Mouse (Mus musculus) liver, postnatal 0 days (tissue): ENCODE measurements around the gene Cd81. TPM values are rescaled to one million over a fixed set of nuclear protein-coding genes. Genes with fewer than 3 reads are reported as not detected.

Source experiments
- ATAC-seq: fragments of 200-750 bp; cut with Nextera tagmentation; 2 replicates; pipeline ENCODE4 v1.8.0; 2017; ENCODE audit warnings: mild to moderate bottlenecking, moderate library complexity
- DNase-seq: peaks from one replicate; pipeline ENCODE4 v3.0.0-alpha.2; 2016
- H3K27ac ChIP-seq: fragments of 300-500 bp; sonication (generic); 2 replicates; pipeline ENCODE4 v1.5.1; 2014; ENCODE audit warnings: antibody characterized with exemption, moderate library complexity, mild to moderate bottlenecking, low read depth
- H3K27me3 ChIP-seq: fragments of 300-500 bp; sonication (generic); 2 replicates; pipeline ENCODE4 v1.6.1; 2014; ENCODE audit warnings: low read length, control low read depth, mixed read lengths; ENCODE audit not compliant: insufficient read depth
- H3K36me3 ChIP-seq: fragments of 300-500 bp; sonication (generic); replicated peaks from 2 replicates; pipeline ENCODE4 v1.6.1; 2014; ENCODE audit warnings: mild to moderate bottlenecking, control low read depth, low read length, moderate library complexity, mixed read lengths; ENCODE audit not compliant: insufficient read depth
- H3K4me1 ChIP-seq: fragments of 300-500 bp; sonication (generic); 2 replicates; pipeline ENCODE4 v1.6.1; 2014; ENCODE audit warnings: antibody characterized with exemption, mild to moderate bottlenecking, control low read depth; ENCODE audit not compliant: insufficient read depth
- H3K4me2 ChIP-seq: fragments of 300-500 bp; sonication (generic); 2 replicates; pipeline ENCODE4 v1.6.1; 2014; ENCODE audit warnings: low read depth, mild to moderate bottlenecking, low read length, moderate library complexity, mixed read lengths
- H3K4me3 ChIP-seq: fragments of 300-500 bp; sonication (generic); 2 replicates; pipeline ENCODE4 v1.5.1; 2014; ENCODE audit warnings: low read depth, low read length
- H3K9ac ChIP-seq: fragments of 300-500 bp; sonication (generic); replicated peaks from 2 replicates; pipeline ENCODE4 v1.6.1; 2014; ENCODE audit warnings: mild to moderate bottlenecking, moderate library complexity
- H3K9me3 ChIP-seq: fragments of 300-500 bp; sonication (generic); 2 replicates; pipeline ENCODE4 v1.6.1; 2016; ENCODE audit warnings: mild to moderate bottlenecking, control low read depth, low read length, mixed read lengths
- CTCF ChIP-seq: sonication (generic); IDR thresholded peaks from 2 replicates; pipeline ENCODE4 v1.5.1; 2016; ENCODE audit warnings: antibody characterized with exemption, low read depth
- EP300 ChIP-seq: IDR thresholded peaks from 2 replicates; pipeline ENCODE4 v1.6.1; 2016; ENCODE audit warnings: antibody characterized with exemption, low read depth, mild to moderate bottlenecking
- WGBS: fragments of 180-500 bp; shearing (Covaris S2); extraction: QIAGEN DNeasy Blood & Tissue Kit; methylation state at CpG from one replicate; pipeline ENCODE4 v1.1.7; 2014; ENCODE audit not compliant: insufficient replicate concordance; 5-methylcytosine and 5-hydroxymethylcytosine counted together
- polyA plus RNA-seq: library from polyadenylated mRNA; unstranded; fragments of >200 nt; fragmentation: Nextera tagmentation; extraction: Ambion mirVana; gene quantifications from 2 replicates; pipeline ENCODE4 v1.2.1, GENCODE M21; 2015

Gene Cd81
- polyA plus RNA-seq, 1 experiment from 2014 or later, result 231 TPM

DNA sequence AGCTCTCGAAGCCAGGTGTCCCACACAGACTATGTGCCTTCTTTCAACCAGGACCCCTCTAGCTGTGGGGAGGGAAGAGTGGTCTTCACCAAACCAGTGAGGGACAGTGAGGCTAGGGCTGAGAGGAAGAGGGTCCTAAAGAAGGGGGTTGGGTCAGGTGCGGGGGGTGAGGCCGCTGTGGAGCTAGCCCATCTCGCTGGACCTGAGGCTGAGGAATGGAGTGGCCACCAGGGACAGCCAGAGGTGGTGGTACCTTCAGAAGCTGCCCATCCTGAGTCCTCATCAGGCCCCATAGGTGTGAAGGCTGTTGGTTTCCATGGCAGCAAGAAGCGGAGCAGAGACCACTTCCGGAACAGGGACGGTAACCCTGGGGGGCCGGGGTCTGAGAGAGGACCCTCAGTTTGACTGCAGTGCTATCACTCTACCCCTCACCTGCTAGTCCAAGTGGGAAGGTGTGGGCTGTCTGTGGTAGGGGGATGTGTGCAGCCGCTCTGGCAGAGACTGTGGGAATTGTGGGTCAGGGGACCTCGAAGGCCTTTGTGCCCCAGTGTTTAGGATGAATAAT lies 18.0 kb downstream of the Cd81 start:
- H3K4me2 ChIP-seq, result peak overlapping the region; percentile 94
- 88% methylated on average over 10 of the region's 10 CpGs for WGBS
- H3K9ac ChIP-seq, result peak overlapping the region; percentile 91
- H3K36me3 ChIP-seq, result peaks cover 23% of the 10 kb centered on the region
- no peak overlapping the region for H3K27ac ChIP-seq
- no peak for ATAC-seq
- DNase-seq, result no peak
- H3K27me3 ChIP-seq, result no peaks in the 10 kb centered on the region
- peaks cover 17% of the 10 kb centered on the region for H3K4me1 ChIP-seq
- peak overlapping the region; percentile 90 for H3K4me3 ChIP-seq
- no peaks in the 10 kb centered on the region for H3K9me3 ChIP-seq
- TF ChIP-seq CTCF (no peak), EP300 (no peak)

GRCm38 (mm10) chr7:143072605-143073004 lies 20.1 kb downstream of the Cd81 start:
- no peak for ATAC-seq
- peaks cover 17% of the 10 kb centered on the region for H3K4me1 ChIP-seq
- WGBS, result 71% methylated on average over 5 of the region's 5 CpGs

GRCm38 (mm10) chr7:143073086-143073485 lies 20.5 kb downstream of the Cd81 start:
- Histone ChIP-seq H3K9me3 (no peaks in the 10 kb centered on the region), H3K4me3 (no peak overlapping the region), H3K9ac (no peak overlapping the region), H3K4me1 (peaks cover 17% of the 10 kb centered on the region), H3K4me2 (no peak overlapping the region), H3K27ac (no peak overlapping the region), H3K27me3 (no peaks in the 10 kb centered on the region), H3K36me3 (no peaks in the 10 kb centered on the region)
- ATAC-seq, result no peak
- TF ChIP-seq EP300 (no peak), CTCF (peak; percentile 78)
- 50% methylated on average over 1 of the region's 1 CpGs for WGBS
- peak; percentile 67 for DNase-seq

More at GRCm38 (mm10) chr7:143072605-143073004, 20.1 kb downstream of the Cd81 start:
- Histone ChIP-seq H3K4me2 (no peak overlapping the region), H3K9me3 (no peaks in the 10 kb centered on the region), H3K4me3 (no peak overlapping the region), H3K9ac (no peak overlapping the region), H3K36me3 (peaks cover 4% of the 10 kb centered on the region; the same call in 1 of the 2 replicates), H3K27me3 (no peaks in the 10 kb centered on the region), H3K27ac (no peak overlapping the region)
- TF ChIP-seq CTCF (no peak), EP300 (no peak)
- no peak for DNase-seq

DNA sequence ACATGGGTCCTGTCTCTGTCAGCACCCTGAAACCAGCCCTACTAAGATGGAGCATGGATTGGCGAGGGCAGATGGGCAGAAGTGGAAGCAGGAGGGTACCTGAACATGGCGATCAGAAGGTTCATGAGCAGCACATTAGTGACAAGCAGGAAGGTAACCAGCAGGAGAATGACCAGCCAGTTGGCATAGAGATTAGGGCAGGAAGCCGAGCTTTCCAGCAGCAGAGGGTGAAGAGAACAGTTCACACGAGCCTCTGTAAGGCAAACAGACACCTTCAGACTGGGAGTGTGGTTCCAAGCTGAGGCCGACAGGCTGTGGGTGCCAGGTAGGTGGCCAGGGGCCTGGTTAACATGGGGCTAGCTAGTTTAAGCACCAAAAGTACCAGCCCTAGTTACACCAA lies 22.9 kb downstream of the Cd81 start:
- Histone ChIP-seq H3K27ac (no peak overlapping the region), H3K9me3 (no peaks in the 10 kb centered on the region), H3K27me3 (no peaks in the 10 kb centered on the region), H3K4me2 (no peak overlapping the region), H3K36me3 (no peaks in the 10 kb centered on the region), H3K4me3 (no peak overlapping the region), H3K4me1 (peaks cover 4% of the 10 kb centered on the region), H3K9ac (no peak overlapping the region)
- DNase-seq, result no peak
- 67% methylated on average over 5 of the region's 5 CpGs for WGBS
- no peak for ATAC-seq
- no peak for TF ChIP-seq CTCF
- TF ChIP-seq EP300, result no peak

- Histone ChIP-seq H3K4me1 (no peaks in the 10 kb centered on the region), H3K27ac (no peak overlapping the region), H3K9me3 (no peaks in the 10 kb centered on the region), H3K4me3 (no peak overlapping the region), H3K36me3 (no peaks in the 10 kb centered on the region), H3K27me3 (no peaks in the 10 kb centered on the region), H3K9ac (no peak overlapping the region), H3K4me2 (no peak overlapping the region)
- peak; percentile 62 for ATAC-seq
- no peak for DNase-seq
- TF ChIP-seq EP300 (no peak), CTCF (no peak)
- WGBS, result 67% methylated on average over 2 of the region's 2 CpGs
Measured at GRCm38 (mm10) chr7:143077351-143077750, 24.8 kb downstream of the Cd81 start.

GRCm38 (mm10) chr7:143082024-143082423 lies 29.5 kb downstream of the Cd81 start:
- Histone ChIP-seq H3K4me1 (no peaks in the 10 kb centered on the region), H3K4me3 (no peak overlapping the region), H3K9me3 (no peaks in the 10 kb centered on the region), H3K36me3 (no peaks in the 10 kb centered on the region), H3K27me3 (no peaks in the 10 kb centered on the region), H3K9ac (no peak overlapping the region), H3K27ac (no peak overlapping the region), H3K4me2 (no peak overlapping the region)
- TF ChIP-seq EP300 (no peak), CTCF (no peak)
- no peak for ATAC-seq
- no peak for DNase-seq
- WGBS, result 44% methylated on average over 6 of the region's 6 CpGs

DNA sequence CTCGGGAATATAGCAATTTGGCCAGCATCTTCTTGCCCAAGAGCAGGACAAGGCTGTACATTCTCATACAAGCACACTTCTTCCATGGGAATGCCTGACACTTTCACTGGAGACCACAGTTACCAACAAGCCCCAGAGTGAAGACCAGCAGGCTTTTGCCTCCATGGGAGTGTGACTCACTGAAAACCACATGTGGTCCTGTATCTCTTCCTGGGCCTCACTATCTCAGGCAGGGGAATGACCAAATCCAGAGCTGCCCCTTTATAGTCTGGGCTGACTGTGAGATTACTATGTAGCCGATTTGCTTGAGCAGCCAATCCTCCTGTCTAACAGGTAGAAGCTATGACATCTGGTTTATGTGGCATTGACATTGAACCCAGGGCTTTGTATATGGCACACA lies 31.2 kb downstream of the Cd81 start:
- WGBS, result 57% methylated on average over 2 of the region's 2 CpGs
- no peak overlapping the region for H3K27ac ChIP-seq
- H3K4me1 ChIP-seq, result no peaks in the 10 kb centered on the region
- H3K36me3 ChIP-seq, result no peaks in the 10 kb centered on the region
- no peaks in the 10 kb centered on the region for H3K27me3 ChIP-seq
- ATAC-seq, result no peak
- TF ChIP-seq EP300 (no peak), CTCF (no peak)
- H3K9me3 ChIP-seq, result no peaks in the 10 kb centered on the region
- DNase-seq, result no peak
- no peak overlapping the region for H3K4me2 ChIP-seq
- no peak overlapping the region for H3K4me3 ChIP-seq
- H3K9ac ChIP-seq, result no peak overlapping the region
